Mouse (Mus musculus): ENCODE data around the gene Grin3a. TPM values are rescaled to one million over a fixed set of nuclear protein-coding genes. Genes with fewer than 3 reads are reported as not detected.

Gene Grin3a
- polyA plus RNA-seq, 1 experiment from 2014 or later = 0.67 TPM

- 20% methylated on average over 9 of the region's 9 CpGs for WGBS
- no peak overlapping the region for H3K27ac ChIP-seq
- no peak overlapping the region for H3K9ac ChIP-seq (ENCODE audit: low read depth, low read length)
- no peak overlapping the region for H3K4me2 ChIP-seq (ENCODE audit: low read length)
- H3K27me3 ChIP-seq (ENCODE audit: insufficient read depth, low read length) = no peaks in the 10 kb centered on the region
- peak; percentile 86 for DNase-seq (ENCODE audit: low spot score)
- H3K36me3 ChIP-seq (ENCODE audit: insufficient read depth, low read length) = no peaks in the 10 kb centered on the region
- no peaks in the 10 kb centered on the region for H3K4me1 ChIP-seq (replicated peaks; ENCODE audit: insufficient read depth, low read length)
- peak; percentile 92 for TF ChIP-seq CTCF (IDR thresholded peaks at IDR 0.05; ENCODE audit: low read depth)
- no peak overlapping the region for H3K4me3 ChIP-seq (replicated peaks; ENCODE audit: low read depth, low read length)
- peak; percentile 45; the same call in 1 of the 2 replicates for ATAC-seq (replicated peaks; ENCODE audit: low FRiP score, low read depth)
- H3K9me3 ChIP-seq (replicated peaks; ENCODE audit: low read length) = no peaks in the 10 kb centered on the region
Measured at GRCm38 (mm10) chr4:49688594-49689288, 156.8 kb downstream of the Grin3a start.

- Histone ChIP-seq H3K4me3 (replicated peaks; ENCODE audit: low read depth, low read length) (no peak within 1 kb of the TSS), H3K27ac (no peak within 1 kb of the TSS), H3K9ac (ENCODE audit: low read depth, low read length) (no peak within 1 kb of the TSS), H3K27me3 (ENCODE audit: insufficient read depth, low read length) (no peaks in the 10 kb centered on the region), H3K4me2 (ENCODE audit: low read length) (no peak within 1 kb of the TSS), H3K4me1 (replicated peaks; ENCODE audit: insufficient read depth, low read length) (no peaks in the 10 kb centered on the region), H3K9me3 (replicated peaks; ENCODE audit: low read length) (no peaks in the 10 kb centered on the region), H3K36me3 (ENCODE audit: insufficient read depth, low read length) (no peaks in the 10 kb centered on the region)
- no peak for TF ChIP-seq CTCF (IDR thresholded peaks at IDR 0.05; ENCODE audit: low read depth)
- DNase-seq (ENCODE audit: low spot score) (no peak), ATAC-seq (replicated peaks; ENCODE audit: low FRiP score, low read depth) (no peak)
- 90% methylated on average over 13 of the region's 13 CpGs for WGBS
Measured at GRCm38 (mm10) chr4:49681812-49682211, 163.7 kb downstream of the Grin3a start, which contains the start of gene Ppp3r2. TSS of gene Ppp3r2 (minus strand) at chr4:49682024.

DNA sequence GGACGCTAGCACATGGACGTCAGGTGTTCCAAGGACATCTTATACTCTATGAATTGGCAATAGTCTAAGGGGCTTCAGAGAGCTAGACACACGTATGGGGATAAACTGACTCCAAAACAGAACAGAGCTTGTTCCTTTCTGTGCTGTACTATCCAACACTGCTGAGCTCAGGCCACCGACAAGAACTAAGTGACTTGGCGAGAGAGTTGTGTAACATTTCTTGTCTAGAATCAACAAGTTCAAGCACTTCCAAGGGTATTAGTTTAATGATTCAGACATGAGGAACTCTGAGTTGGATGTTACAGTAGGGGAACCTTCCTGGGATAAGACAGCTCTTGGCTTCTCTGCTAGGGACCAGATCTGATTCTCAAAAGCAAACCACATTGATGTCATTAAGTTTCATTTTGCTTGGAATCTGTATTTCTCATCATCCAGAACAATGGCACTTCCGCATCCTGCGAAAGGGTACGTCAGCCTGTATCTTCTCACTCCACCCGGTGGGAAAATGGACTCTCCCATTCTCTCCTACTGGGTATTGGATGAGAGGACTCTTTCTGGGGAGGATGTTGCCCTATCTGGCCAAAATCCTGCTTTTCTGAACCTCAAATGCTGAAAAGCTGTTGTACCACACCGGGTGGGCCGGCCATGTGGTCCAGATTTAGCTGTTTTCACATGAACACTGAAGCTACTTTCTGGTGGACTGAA lies 165.2 kb downstream of the Grin3a start:
- Histone ChIP-seq H3K27ac (no peak overlapping the region), H3K27me3 (ENCODE audit: insufficient read depth, low read length) (no peaks in the 10 kb centered on the region), H3K4me2 (ENCODE audit: low read length) (no peak overlapping the region), H3K9ac (ENCODE audit: low read depth, low read length) (no peak overlapping the region), H3K36me3 (ENCODE audit: insufficient read depth, low read length) (no peaks in the 10 kb centered on the region), H3K4me3 (replicated peaks; ENCODE audit: low read depth, low read length) (no peak overlapping the region), H3K9me3 (replicated peaks; ENCODE audit: low read length) (no peaks in the 10 kb centered on the region), H3K4me1 (replicated peaks; ENCODE audit: insufficient read depth, low read length) (no peaks in the 10 kb centered on the region)
- 94% methylated on average over 11 of the region's 11 CpGs for WGBS
- TF ChIP-seq CTCF (IDR thresholded peaks at IDR 0.05; ENCODE audit: low read depth) = no peak
- ATAC-seq (replicated peaks; ENCODE audit: low FRiP score, low read depth) = no peak
- DNase-seq (ENCODE audit: low spot score) = no peak

DNA sequence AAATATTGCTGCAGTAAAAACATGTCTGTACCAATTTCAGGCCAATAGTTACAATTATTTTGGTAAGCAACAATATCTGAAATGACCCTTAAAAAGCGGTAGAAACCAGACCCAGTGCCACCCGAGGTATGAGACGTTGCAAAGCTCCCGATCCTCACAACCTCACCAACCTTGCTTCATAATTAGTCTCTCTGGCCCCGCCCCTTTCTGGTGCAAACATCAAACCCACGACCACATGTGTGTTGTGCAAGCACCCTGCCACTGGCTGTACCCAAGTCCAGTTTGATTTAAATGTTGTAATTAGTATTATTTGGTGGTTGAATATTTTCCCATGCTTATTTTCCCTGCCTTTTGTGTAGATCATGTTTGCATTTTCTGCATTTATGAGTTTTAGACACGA lies 168.8 kb downstream of the Grin3a start:
- DNase-seq (ENCODE audit: low spot score) (no peak), ATAC-seq (replicated peaks; ENCODE audit: low FRiP score, low read depth) (no peak)
- no peak overlapping the region for H3K4me2 ChIP-seq (ENCODE audit: low read length)
- no peaks in the 10 kb centered on the region for H3K4me1 ChIP-seq (replicated peaks; ENCODE audit: insufficient read depth, low read length)
- H3K9me3 ChIP-seq (replicated peaks; ENCODE audit: low read length) = no peaks in the 10 kb centered on the region
- H3K27ac ChIP-seq = no peak overlapping the region
- 71% methylated on average over 7 of the region's 7 CpGs for WGBS
- no peaks in the 10 kb centered on the region for H3K36me3 ChIP-seq (ENCODE audit: insufficient read depth, low read length)
- no peak for TF ChIP-seq CTCF (IDR thresholded peaks at IDR 0.05; ENCODE audit: low read depth)
- H3K4me3 ChIP-seq (replicated peaks; ENCODE audit: low read depth, low read length) = no peak overlapping the region
- H3K9ac ChIP-seq (ENCODE audit: low read depth, low read length) = no peak overlapping the region
- H3K27me3 ChIP-seq (ENCODE audit: insufficient read depth, low read length) = no peaks in the 10 kb centered on the region

DNA sequence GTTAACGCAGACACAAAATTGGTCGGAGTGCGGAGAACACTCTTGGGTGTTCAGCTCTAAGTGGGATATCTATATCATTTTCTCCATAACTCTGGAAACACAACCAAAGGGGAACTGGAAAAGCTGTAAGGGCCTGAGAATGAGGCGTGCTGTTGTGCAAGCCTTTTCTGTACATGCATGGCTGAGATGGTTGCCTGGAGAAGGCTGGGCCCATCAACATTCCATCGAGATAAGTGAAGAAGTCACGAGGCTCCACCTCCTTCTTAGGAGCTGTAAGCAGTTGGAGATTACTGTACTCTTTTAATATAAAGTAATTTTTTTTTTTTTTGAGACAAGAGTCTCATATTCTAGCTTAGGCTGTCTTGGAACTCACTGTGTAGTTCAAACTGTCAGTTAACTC lies 169.5 kb downstream of the Grin3a start:
- TF ChIP-seq CTCF (IDR thresholded peaks at IDR 0.05; ENCODE audit: low read depth) = no peak
- Histone ChIP-seq H3K9ac (ENCODE audit: low read depth, low read length) (no peak overlapping the region), H3K9me3 (replicated peaks; ENCODE audit: low read length) (no peaks in the 10 kb centered on the region), H3K4me1 (replicated peaks; ENCODE audit: insufficient read depth, low read length) (no peaks in the 10 kb centered on the region), H3K36me3 (ENCODE audit: insufficient read depth, low read length) (no peaks in the 10 kb centered on the region), H3K4me2 (ENCODE audit: low read length) (no peak overlapping the region), H3K27me3 (ENCODE audit: insufficient read depth, low read length) (no peaks in the 10 kb centered on the region), H3K4me3 (replicated peaks; ENCODE audit: low read depth, low read length) (no peak overlapping the region), H3K27ac (no peak overlapping the region)
- DNase-seq (ENCODE audit: low spot score) (no peak), ATAC-seq (replicated peaks; ENCODE audit: low FRiP score, low read depth) (no peak)
- 85% methylated on average over 6 of the region's 6 CpGs for WGBS

DNA sequence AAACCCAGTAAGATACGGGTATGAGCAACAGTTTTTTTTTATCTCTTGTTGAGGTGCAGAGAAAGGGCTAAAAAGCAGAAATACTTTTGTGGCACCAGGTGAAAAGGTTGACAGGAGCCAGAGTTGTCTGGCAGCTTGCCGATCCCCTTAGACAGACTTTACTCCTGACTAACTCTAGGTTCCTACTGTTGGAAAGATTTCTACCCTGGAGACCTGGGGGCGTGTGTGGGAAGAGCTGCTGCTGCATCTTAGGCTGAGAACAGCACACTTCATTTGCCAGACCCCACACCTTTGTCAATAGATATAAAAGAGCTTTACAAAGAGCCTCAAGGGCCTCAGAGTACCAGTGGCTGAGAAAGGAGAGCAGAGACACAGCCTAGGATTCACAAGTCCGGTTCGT lies 180.7 kb downstream of the Grin3a start:
- WGBS = 81% methylated on average over 5 of the region's 5 CpGs

More for the DNA sequence above, 180.7 kb downstream of the Grin3a start:
- DNase-seq (ENCODE audit: low spot score) (no peak), ATAC-seq (replicated peaks; ENCODE audit: low FRiP score, low read depth) (no peak)
- H3K27ac ChIP-seq = no peak overlapping the region
- no peak overlapping the region for H3K9ac ChIP-seq (ENCODE audit: low read depth, low read length)
- no peaks in the 10 kb centered on the region for H3K4me1 ChIP-seq (replicated peaks; ENCODE audit: insufficient read depth, low read length)
- no peaks in the 10 kb centered on the region for H3K9me3 ChIP-seq (replicated peaks; ENCODE audit: low read length)
- peaks cover 14% of the 10 kb centered on the region; the same call in 1 of the 2 replicates for H3K36me3 ChIP-seq (ENCODE audit: insufficient read depth, low read length)
- no peaks in the 10 kb centered on the region for H3K27me3 ChIP-seq (ENCODE audit: insufficient read depth, low read length)
- no peak overlapping the region for H3K4me2 ChIP-seq (ENCODE audit: low read length)
- TF ChIP-seq CTCF (IDR thresholded peaks at IDR 0.05; ENCODE audit: low read depth) = no peak
- H3K4me3 ChIP-seq (replicated peaks; ENCODE audit: low read depth, low read length) = no peak overlapping the region
